Mouse (Mus musculus): Measurements from ENCODE around the gene Eif3a. TPM values are rescaled to one million over a fixed set of nuclear protein-coding genes. Genes with fewer than 3 reads are reported as not detected.

Eif3a gene
- polyA plus RNA-seq, 1 experiment: 68.7 TPM

- H3K4me3 ChIP-seq (ENCODE audit: insufficient read depth, poor library complexity, severe bottlenecking): no peak overlapping the region
- H3K79me2 ChIP-seq (ENCODE audit: control insufficient read depth, insufficient read depth): no peaks in the 10 kb centered on the region
- TF ChIP-seq MYOD1 (IDR thresholded peaks at IDR 0.05; ENCODE audit: control insufficient read depth, insufficient read length, low read depth) (no peak), USF1 (IDR thresholded peaks at IDR 0.05; ENCODE audit: low read depth) (no peak), CEBPB (IDR thresholded peaks at IDR 0.05; ENCODE audit: low read depth) (no peak), MYOG (IDR thresholded peaks at IDR 0.05; ENCODE audit: control insufficient read depth, extremely low read depth, insufficient read length) (no peak), MAX (IDR thresholded peaks at IDR 0.05) (no peak)
- H3K27me3 ChIP-seq (ENCODE audit: control insufficient read depth, insufficient read depth, insufficient read length): peaks cover 3% of the 10 kb centered on the region
- H3ac ChIP-seq (ENCODE audit: control insufficient read depth, insufficient read length, low read depth): no peak overlapping the region
- no peaks in the 10 kb centered on the region for H3K79me3 ChIP-seq (ENCODE audit: low read depth)
- no peaks in the 10 kb centered on the region for H3K36me3 ChIP-seq (ENCODE audit: control insufficient read depth, insufficient read depth)
These were observed 42.7 kb downstream of the Eif3a start for GRCm38 (mm10) chr19:60747801-60748200.

- H3ac ChIP-seq (ENCODE audit: control insufficient read depth, insufficient read length, low read depth): no peak overlapping the region
- no peak overlapping the region for H3K4me3 ChIP-seq (ENCODE audit: insufficient read depth, poor library complexity, severe bottlenecking)
- no peaks in the 10 kb centered on the region for H3K79me3 ChIP-seq (ENCODE audit: low read depth)
- peaks cover 3% of the 10 kb centered on the region for H3K27me3 ChIP-seq (ENCODE audit: control insufficient read depth, insufficient read depth, insufficient read length)
- no peaks in the 10 kb centered on the region for H3K79me2 ChIP-seq (ENCODE audit: control insufficient read depth, insufficient read depth)
- H3K36me3 ChIP-seq (ENCODE audit: control insufficient read depth, insufficient read depth): no peaks in the 10 kb centered on the region
- TF ChIP-seq MYOD1 (IDR thresholded peaks at IDR 0.05; ENCODE audit: control insufficient read depth, insufficient read length, low read depth) (no peak), MYOG (IDR thresholded peaks at IDR 0.05; ENCODE audit: control insufficient read depth, extremely low read depth, insufficient read length) (no peak), CEBPB (IDR thresholded peaks at IDR 0.05; ENCODE audit: low read depth) (no peak), FOSL1 (IDR thresholded peaks at IDR 0.05; ENCODE audit: insufficient read depth, low read length, poor library complexity, severe bottlenecking) (no peak), MAX (IDR thresholded peaks at IDR 0.05) (no peak), CTCF (IDR thresholded peaks at IDR 0.05; ENCODE audit: control insufficient read depth, insufficient read depth, insufficient read length) (no peak), USF1 (IDR thresholded peaks at IDR 0.05; ENCODE audit: low read depth) (no peak)
These were observed 46.5 kb downstream of the Eif3a start for GRCm38 (mm10) chr19:60743767-60744547.

DNA sequence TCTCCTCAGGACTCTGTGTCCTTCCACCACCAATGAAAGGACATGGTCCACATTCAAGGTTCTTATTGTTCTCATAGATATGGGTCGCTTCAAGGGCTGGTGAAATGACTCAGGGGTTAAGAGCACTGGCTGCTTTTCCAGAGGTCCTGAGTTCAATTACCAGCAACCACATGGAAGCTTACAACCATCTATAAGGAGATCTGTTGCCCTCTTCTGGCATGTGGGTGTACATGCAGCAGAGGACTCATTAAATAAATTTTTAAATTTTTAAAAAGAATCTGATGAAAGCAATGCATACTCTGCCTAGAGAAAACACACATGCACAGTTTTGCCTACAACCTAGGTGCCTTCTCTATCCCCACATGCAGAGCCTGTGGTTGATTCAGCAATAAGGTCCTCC is 49.9 kb downstream of the Eif3a start:
- TF ChIP-seq CTCF (IDR thresholded peaks at IDR 0.05; ENCODE audit: control insufficient read depth, insufficient read depth, insufficient read length) (no peak), USF1 (IDR thresholded peaks at IDR 0.05; ENCODE audit: low read depth) (no peak), FOSL1 (IDR thresholded peaks at IDR 0.05; ENCODE audit: insufficient read depth, low read length, poor library complexity, severe bottlenecking) (no peak), MAX (IDR thresholded peaks at IDR 0.05) (no peak), CEBPB (IDR thresholded peaks at IDR 0.05; ENCODE audit: low read depth) (no peak), MYOG (IDR thresholded peaks at IDR 0.05; ENCODE audit: control insufficient read depth, extremely low read depth, insufficient read length) (no peak), MYOD1 (IDR thresholded peaks at IDR 0.05; ENCODE audit: control insufficient read depth, insufficient read length, low read depth) (no peak)
- peaks cover 3% of the 10 kb centered on the region for H3K27me3 ChIP-seq (ENCODE audit: control insufficient read depth, insufficient read depth, insufficient read length)
- H3K79me2 ChIP-seq (ENCODE audit: control insufficient read depth, insufficient read depth): no peaks in the 10 kb centered on the region
- H3ac ChIP-seq (ENCODE audit: control insufficient read depth, insufficient read length, low read depth): no peak overlapping the region
- H3K36me3 ChIP-seq (ENCODE audit: control insufficient read depth, insufficient read depth): no peaks in the 10 kb centered on the region
- H3K79me3 ChIP-seq (ENCODE audit: low read depth): no peaks in the 10 kb centered on the region
- H3K4me3 ChIP-seq (ENCODE audit: insufficient read depth, poor library complexity, severe bottlenecking): no peak overlapping the region

DNA sequence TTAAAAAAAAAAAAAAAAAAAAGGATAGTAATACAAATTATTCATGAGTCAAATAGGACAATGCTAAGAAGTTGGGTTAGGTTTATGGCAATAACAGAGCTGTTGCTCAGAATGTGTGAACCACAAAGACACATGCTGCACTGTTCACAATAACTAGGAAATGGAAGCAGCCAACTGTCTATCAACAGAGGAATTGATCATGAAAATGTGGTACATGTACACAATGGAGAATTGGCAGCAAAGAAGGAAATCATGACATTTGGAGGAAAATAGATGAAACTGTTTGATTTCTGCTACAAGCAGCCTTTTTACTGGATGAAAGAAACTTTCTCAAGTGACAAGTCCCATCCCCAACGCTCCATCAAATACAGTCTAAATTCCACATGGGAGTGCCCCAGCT is 58.5 kb downstream of the Eif3a start:
- no peaks in the 10 kb centered on the region for H3K27me3 ChIP-seq (ENCODE audit: control insufficient read depth, insufficient read depth, insufficient read length)
- TF ChIP-seq CTCF (IDR thresholded peaks at IDR 0.05; ENCODE audit: control insufficient read depth, insufficient read depth, insufficient read length) (no peak), FOSL1 (IDR thresholded peaks at IDR 0.05; ENCODE audit: insufficient read depth, low read length, poor library complexity, severe bottlenecking) (no peak), CEBPB (IDR thresholded peaks at IDR 0.05; ENCODE audit: low read depth) (no peak), USF1 (IDR thresholded peaks at IDR 0.05; ENCODE audit: low read depth) (no peak), MAX (IDR thresholded peaks at IDR 0.05) (no peak), MYOG (IDR thresholded peaks at IDR 0.05; ENCODE audit: control insufficient read depth, extremely low read depth, insufficient read length) (no peak), MYOD1 (IDR thresholded peaks at IDR 0.05; ENCODE audit: control insufficient read depth, insufficient read length, low read depth) (no peak)
- H3K79me2 ChIP-seq (ENCODE audit: control insufficient read depth, insufficient read depth): no peaks in the 10 kb centered on the region
- no peaks in the 10 kb centered on the region for H3K79me3 ChIP-seq (ENCODE audit: low read depth)
- H3K36me3 ChIP-seq (ENCODE audit: control insufficient read depth, insufficient read depth): no peaks in the 10 kb centered on the region
- no peak overlapping the region for H3K4me3 ChIP-seq (ENCODE audit: insufficient read depth, poor library complexity, severe bottlenecking)
- H3ac ChIP-seq (ENCODE audit: control insufficient read depth, insufficient read length, low read depth): no peak overlapping the region

DNA sequence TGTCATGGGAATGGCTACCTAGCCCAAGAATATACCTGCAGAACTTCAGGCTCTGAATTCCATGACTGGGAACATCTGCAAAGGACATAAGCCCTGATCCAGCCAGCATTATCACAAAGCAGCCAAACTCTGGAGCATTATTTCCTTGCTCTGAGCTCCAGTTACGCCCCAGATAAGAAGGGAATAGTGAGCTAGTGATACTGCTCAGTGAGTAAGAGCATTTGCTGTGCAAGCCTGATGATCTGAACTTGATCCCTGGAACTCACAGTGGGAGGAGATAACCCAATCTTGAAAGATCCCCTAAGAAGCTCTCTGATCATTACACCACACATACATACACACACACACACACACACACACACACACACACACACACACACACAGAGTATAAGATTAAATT is 59.2 kb downstream of the Eif3a start:
- TF ChIP-seq MAX (IDR thresholded peaks at IDR 0.05) (no peak), USF1 (IDR thresholded peaks at IDR 0.05; ENCODE audit: low read depth) (no peak)
- Histone ChIP-seq H3K79me2 (ENCODE audit: control insufficient read depth, insufficient read depth) (no peaks in the 10 kb centered on the region), H3K79me3 (ENCODE audit: low read depth) (no peaks in the 10 kb centered on the region), H3K4me3 (ENCODE audit: insufficient read depth, poor library complexity, severe bottlenecking) (no peak overlapping the region), H3K27me3 (ENCODE audit: control insufficient read depth, insufficient read depth, insufficient read length) (no peaks in the 10 kb centered on the region), H3K36me3 (ENCODE audit: control insufficient read depth, insufficient read depth) (no peaks in the 10 kb centered on the region), H3ac (ENCODE audit: control insufficient read depth, insufficient read length, low read depth) (no peak overlapping the region)

DNA sequence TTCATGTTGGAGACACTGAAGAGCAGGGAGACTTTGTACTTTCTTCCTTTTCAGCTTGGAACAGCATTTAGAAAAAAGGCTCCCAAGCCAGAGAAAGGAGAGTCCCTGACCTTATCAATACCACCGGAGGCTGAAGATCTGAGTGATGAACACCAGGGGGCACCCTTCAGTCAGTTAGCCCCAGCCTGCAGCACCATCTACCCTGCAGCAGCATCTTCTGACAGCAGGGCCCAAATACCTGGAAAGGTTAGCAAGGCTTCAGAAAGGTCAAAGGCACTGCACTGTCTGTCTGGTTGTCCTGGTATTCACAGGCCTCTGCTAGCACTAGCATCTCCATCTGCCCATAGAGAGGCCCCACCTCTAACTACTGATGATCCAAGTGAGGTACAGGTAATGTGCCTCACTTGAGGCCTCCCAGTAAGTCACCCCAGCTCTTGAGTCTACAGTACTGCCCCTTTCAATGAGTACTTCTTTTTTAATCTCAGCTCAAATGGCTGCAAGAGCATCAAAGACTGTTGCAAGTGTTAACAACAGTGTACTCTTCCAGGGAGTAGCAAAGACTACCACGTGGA is 60.1 kb downstream of the Eif3a start:
- H3ac ChIP-seq (ENCODE audit: control insufficient read depth, insufficient read length, low read depth): no peak overlapping the region
- TF ChIP-seq MAX (IDR thresholded peaks at IDR 0.05): no peak
- peak; percentile 37 for TF ChIP-seq CTCF (IDR thresholded peaks at IDR 0.05; ENCODE audit: control insufficient read depth, insufficient read depth, insufficient read length)
- no peaks in the 10 kb centered on the region for H3K36me3 ChIP-seq (ENCODE audit: control insufficient read depth, insufficient read depth)
- no peaks in the 10 kb centered on the region for H3K79me3 ChIP-seq (ENCODE audit: low read depth)
- no peak overlapping the region for H3K4me3 ChIP-seq (ENCODE audit: insufficient read depth, poor library complexity, severe bottlenecking)
- H3K79me2 ChIP-seq (ENCODE audit: control insufficient read depth, insufficient read depth): no peaks in the 10 kb centered on the region
- H3K27me3 ChIP-seq (ENCODE audit: control insufficient read depth, insufficient read depth, insufficient read length): no peaks in the 10 kb centered on the region
